Mouse (Mus musculus) forebrain, embryonic 12.5 days (tissue): Measurements from ENCODE around the gene Hdhd3. TPM values are rescaled to one million over a fixed set of nuclear protein-coding genes. Genes with fewer than 3 reads are reported as not detected.

Experiments used
- ATAC-seq: fragments of 200-750 bp; cut with Nextera tagmentation; 2 replicates; pipeline ENCODE4 v1.8.0; 2017; ENCODE audit warnings: moderate TSS enrichment; ENCODE audit not compliant: low FRiP score
- H3K27ac ChIP-seq: fragments of 300-500 bp; sonication (generic); 2 replicates; pipeline ENCODE4 v1.5.1; 2016; ENCODE audit warnings: mild to moderate bottlenecking
- H3K27me3 ChIP-seq: fragments of 300-500 bp; sonication (generic); 2 replicates; pipeline ENCODE4 v1.6.1; 2016; ENCODE audit warnings: mild to moderate bottlenecking
- H3K36me3 ChIP-seq: fragments of 300-500 bp; sonication (generic); replicated peaks from 2 replicates; pipeline ENCODE4 v1.6.1; 2016; ENCODE audit warnings: mild to moderate bottlenecking
- H3K4me1 ChIP-seq: fragments of 300-500 bp; sonication (generic); 2 replicates; pipeline ENCODE4 v1.6.1; 2016
- H3K4me2 ChIP-seq: fragments of 300-500 bp; sonication (generic); 2 replicates; pipeline ENCODE4 v1.6.1; 2016; ENCODE audit warnings: mild to moderate bottlenecking, moderate library complexity
- H3K4me3 ChIP-seq: fragments of 300-500 bp; sonication (generic); replicated peaks from 2 replicates; pipeline ENCODE4 v1.5.1; 2016; ENCODE audit warnings: mild to moderate bottlenecking
- H3K9ac ChIP-seq: fragments of 300-500 bp; sonication (generic); 2 replicates; pipeline ENCODE4 v1.6.1; 2016; ENCODE audit warnings: mild to moderate bottlenecking
- H3K9me3 ChIP-seq: fragments of 300-500 bp; sonication (generic); 2 replicates; pipeline ENCODE4 v1.6.1; 2016
- WGBS: fragments of 180-500 bp; shearing (Covaris S2); methylation state at CpG from one replicate; pipeline ENCODE4 v1.1.7; 2016; 5-methylcytosine and 5-hydroxymethylcytosine counted together
- polyA plus RNA-seq: library from polyadenylated mRNA; unstranded; fragments of >200 nt; fragmentation: Nextera tagmentation; extraction: Ambion mirVana; gene quantifications from 2 replicates; pipeline ENCODE4 v1.2.1, GENCODE M21; 2016

Gene Hdhd3
- polyA plus RNA-seq, 1 experiment from 2014 or later: 9.5 TPM

DNA sequence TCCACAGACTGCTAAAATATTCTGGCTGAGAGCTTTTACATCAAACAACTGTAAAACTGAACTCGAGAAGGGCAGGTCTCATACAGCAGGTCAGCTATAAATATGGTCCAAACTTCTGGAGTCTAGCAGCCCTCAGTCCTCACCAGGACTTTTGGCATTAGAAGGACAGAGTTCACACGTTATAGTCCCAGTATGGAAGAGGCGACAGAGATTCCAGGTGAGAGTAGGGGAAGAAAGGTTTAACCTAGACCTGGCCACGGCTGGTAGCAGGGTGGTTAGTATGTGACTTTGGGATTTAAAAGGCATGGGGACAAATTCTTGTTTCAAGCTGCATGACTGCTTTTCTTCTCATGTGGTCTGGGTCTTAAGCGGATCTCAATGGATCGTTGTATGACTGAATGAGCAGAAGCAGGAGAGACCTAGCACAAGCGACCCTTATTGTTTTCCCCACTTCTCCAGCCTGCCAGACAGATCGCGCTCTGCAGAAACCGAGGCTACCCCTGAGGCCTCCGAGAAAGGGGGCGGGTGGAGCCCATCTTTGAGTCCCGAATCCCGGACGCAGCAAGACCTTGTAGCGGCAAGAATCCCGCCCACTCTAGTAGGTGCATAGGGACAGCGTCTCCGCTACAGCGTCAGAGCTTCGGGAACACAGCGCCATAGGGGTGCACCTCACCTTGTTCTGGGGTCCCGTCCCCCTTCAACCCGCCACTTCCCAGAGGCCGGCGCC, 16.0 kb upstream of the Hdhd3 start:
- 3% methylated on average over 26 of the region's 26 CpGs for WGBS
- peak; percentile 80 for ATAC-seq

DNA sequence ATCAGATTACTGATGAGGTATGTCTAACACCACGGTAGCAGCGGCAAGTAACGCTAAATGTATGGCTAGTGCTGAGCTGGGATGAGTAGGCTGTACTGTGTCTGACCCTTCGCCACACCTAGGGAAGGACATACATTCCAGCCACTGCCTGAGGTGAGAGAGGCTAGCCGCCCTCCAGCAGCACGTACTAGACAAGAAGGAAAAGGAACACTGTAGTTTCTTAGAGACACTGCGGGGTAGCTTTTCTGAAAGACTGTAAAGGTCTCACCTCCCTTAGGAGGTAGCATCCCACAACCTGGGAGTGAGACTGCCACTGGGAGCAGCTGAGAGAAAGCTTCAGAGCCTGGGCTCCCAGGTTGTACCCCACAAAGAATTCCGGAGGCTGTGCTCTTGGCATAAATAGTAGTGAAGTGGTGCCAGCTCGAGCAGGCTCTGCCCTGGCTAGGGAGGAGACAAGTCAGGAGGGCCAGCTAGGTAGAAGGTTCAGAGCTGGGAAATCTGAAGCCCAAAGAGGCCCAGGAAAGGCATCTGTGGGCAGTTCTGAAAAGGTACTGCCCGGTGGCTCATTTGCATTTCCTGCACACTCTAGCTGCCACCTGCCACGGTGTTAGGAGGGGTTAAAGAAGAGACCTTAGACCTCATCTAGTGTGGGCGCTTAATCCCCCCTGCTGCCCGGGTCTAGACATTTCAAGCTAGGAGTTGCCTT, 15.3 kb upstream of the Hdhd3 start:
- WGBS: 52% methylated on average over 13 of the region's 13 CpGs
- no peaks in the 10 kb centered on the region for H3K9me3 ChIP-seq
- ATAC-seq: no peak
- peak overlapping the region; percentile 75 for H3K9ac ChIP-seq
- no peak overlapping the region for H3K27ac ChIP-seq
- H3K36me3 ChIP-seq: peaks cover 17% of the 10 kb centered on the region
- peaks cover 27% of the 10 kb centered on the region for H3K4me1 ChIP-seq
- peak overlapping the region; percentile 76 for H3K4me3 ChIP-seq
- peak overlapping the region; percentile 75 for H3K4me2 ChIP-seq
- no peaks in the 10 kb centered on the region for H3K27me3 ChIP-seq

More for the DNA sequence above, 16.0 kb upstream of the Hdhd3 start:
- Histone ChIP-seq H3K9ac (peak overlapping the region; percentile 75), H3K4me3 (peak overlapping the region; percentile 76), H3K36me3 (peaks cover 14% of the 10 kb centered on the region), H3K9me3 (no peaks in the 10 kb centered on the region), H3K27me3 (no peaks in the 10 kb centered on the region), H3K27ac (peak overlapping the region; percentile 79), H3K4me1 (peaks cover 34% of the 10 kb centered on the region), H3K4me2 (peak overlapping the region; percentile 75)

DNA sequence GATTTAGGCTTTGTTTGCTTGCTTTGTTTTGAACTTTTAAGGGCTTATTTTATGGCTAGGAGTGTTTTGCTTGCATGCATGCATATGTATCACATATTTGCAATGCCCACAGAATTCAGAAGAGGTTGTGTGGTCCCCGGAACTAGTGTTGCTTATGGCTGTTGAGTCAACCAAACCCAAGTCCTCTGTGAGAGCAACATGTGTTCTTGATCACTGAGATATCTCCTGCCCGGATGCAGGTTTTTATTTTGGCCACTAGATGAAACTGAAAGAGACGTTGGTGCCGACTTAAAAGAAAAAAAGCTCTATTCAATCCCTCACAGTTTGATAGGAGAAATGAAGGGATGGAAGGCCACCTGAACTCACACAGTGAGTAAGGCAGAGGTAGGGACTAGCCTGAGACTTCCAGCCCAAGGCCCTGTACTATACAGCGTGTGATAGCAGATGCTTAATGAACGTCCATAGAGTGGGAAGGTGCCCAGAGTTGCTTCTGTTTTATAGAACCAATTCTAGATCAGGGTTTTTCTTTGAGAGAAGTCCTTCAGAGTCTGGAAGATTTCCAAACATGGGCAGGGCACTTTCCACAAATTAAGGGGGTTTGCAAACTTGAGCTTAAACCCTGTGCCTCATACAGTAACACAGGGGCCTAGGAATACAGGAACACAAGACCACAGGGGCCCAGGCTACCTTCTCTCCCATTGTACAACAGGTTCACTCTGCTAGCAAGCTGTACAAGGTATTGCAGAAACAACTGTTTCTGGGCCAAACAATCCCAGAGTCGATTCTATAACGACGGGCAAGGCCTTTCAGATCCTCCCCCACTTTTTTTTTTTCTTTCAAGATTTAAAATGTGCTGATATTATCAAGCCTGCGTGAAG, 14.5 kb upstream of the Hdhd3 start:
- H3K4me2 ChIP-seq: peak overlapping the region; percentile 75; the same call in 1 of the 2 replicates
- no peaks in the 10 kb centered on the region for H3K27me3 ChIP-seq
- H3K4me3 ChIP-seq: no peak overlapping the region
- WGBS: 84% methylated on average over 10 of the region's 10 CpGs
- no peaks in the 10 kb centered on the region for H3K9me3 ChIP-seq
- H3K36me3 ChIP-seq: peaks cover 16% of the 10 kb centered on the region
- no peak overlapping the region for H3K27ac ChIP-seq
- no peak overlapping the region for H3K9ac ChIP-seq
- no peak for ATAC-seq
- peaks cover 26% of the 10 kb centered on the region for H3K4me1 ChIP-seq

DNA sequence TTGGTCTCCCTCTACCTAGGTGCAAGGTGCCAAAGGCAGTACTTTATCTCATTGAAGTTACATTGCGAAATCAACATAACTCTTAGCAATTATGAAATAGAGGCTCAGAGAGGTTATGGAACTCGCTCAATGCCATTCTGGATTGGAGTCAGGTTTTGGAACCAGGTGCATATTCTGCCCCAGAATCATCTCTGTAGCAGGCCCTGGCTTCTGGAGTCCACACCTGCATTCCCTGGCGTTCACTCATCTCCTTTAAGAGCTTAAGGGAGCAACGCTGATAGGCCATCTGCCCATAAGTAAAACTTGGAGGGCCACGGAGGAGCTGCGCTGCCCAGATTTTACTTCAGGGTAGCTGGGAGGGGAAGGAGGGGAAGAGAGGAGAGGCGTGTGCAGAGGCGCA, 13.8 kb upstream of the Hdhd3 start:
- 87% methylated on average over 8 of the region's 8 CpGs for WGBS
- Histone ChIP-seq H3K4me1 (peaks cover 26% of the 10 kb centered on the region), H3K36me3 (peaks cover 18% of the 10 kb centered on the region), H3K27ac (no peak overlapping the region), H3K27me3 (no peaks in the 10 kb centered on the region), H3K9ac (no peak overlapping the region), H3K4me3 (no peak overlapping the region), H3K4me2 (no peak overlapping the region), H3K9me3 (no peaks in the 10 kb centered on the region)
- ATAC-seq: no peak

DNA sequence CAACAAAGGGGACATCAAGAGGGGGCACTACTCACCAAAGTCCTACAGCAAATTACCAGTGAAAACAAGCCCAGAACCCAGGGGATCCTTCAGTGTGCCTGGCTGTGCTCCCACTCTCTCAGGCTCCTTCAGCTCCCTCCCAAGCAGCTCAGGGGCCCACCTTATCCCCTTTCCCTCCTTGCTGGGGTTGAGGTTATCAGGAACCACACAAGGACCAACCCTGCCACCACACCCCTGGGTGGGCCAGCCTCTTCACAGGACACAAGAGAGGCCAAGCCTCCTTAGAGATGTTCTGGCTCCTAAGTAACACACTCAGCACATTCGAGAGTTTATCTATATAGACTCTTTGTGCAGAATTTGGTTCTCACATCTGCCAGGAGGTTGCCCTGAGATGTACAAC, 13.3 kb upstream of the Hdhd3 start:
- Histone ChIP-seq H3K4me1 (peaks cover 26% of the 10 kb centered on the region), H3K4me2 (no peak overlapping the region), H3K9ac (no peak overlapping the region), H3K9me3 (no peaks in the 10 kb centered on the region), H3K27me3 (no peaks in the 10 kb centered on the region), H3K36me3 (peaks cover 22% of the 10 kb centered on the region), H3K4me3 (no peak overlapping the region), H3K27ac (no peak overlapping the region)
- ATAC-seq: no peak
- WGBS: 89% methylated on average over 1 of the region's 1 CpGs

DNA sequence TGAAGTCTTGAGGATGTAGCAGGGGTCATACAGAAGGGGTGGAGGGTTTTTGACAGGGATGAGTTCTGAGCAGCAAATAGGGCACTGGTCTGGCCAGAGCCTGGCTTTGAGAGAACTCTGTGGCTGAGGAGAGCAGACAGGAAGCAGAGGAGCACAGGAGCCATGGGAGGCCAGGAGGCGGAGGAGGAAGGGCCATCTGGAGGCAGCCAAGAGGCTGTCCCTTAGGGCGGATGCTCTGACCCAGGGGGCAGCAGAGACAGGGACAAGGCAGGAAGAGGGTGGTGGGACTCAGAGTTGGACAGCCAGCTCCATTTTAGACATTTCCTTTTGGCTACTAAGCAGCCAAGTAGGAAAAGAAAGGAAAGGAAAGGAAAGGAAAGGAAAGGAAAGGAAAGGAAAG, 12.8 kb upstream of the Hdhd3 start:
- ATAC-seq: no peak
- Histone ChIP-seq H3K36me3 (peaks cover 27% of the 10 kb centered on the region), H3K9me3 (no peaks in the 10 kb centered on the region), H3K27me3 (no peaks in the 10 kb centered on the region), H3K9ac (no peak overlapping the region), H3K4me1 (peaks cover 26% of the 10 kb centered on the region), H3K27ac (no peak overlapping the region), H3K4me2 (no peak overlapping the region), H3K4me3 (no peak overlapping the region)
- 50% methylated on average over 2 of the region's 2 CpGs for WGBS

DNA sequence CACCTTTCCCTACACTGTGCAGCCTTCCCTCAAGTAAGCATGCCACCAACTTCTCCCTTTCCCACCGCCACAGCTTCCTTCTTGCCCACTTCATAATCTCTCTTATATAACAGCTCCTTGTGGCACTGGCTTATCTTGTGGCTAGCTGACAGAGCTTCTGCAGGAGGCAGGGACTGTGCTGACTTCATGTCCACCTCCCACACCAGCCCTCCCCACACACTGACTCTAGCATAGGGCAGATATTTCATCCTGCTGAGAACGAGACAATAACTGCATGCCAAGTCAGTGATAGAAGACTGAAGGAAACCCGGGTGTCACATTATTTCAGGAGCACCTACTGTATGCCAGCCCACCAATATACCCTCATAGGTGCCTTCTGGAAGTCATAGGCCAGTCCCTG, 12.2 kb upstream of the Hdhd3 start:
- no peak for ATAC-seq
- no peak overlapping the region for H3K27ac ChIP-seq
- WGBS: 91% methylated on average over 3 of the region's 3 CpGs

DNA sequence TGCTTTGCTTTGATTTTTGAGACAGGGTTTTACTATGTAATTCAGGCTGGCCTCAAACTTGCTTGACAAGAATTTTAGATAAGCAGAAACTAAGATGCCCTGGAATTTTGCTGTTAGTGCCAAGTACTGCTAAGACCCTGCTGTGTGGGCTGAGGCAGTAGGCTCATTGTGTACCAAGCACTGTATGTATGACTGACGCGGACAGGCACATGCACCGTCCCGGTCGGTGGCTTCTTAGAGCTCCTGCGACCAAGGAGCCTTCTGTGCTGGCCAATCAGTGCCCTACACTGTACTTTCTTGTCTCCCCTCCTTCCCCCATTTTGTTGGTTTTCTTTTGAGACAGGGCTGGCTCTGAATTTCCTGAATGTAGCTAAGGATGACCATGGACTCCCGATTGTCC, 11.7 kb upstream of the Hdhd3 start:
- H3K4me3 ChIP-seq: no peak overlapping the region

More for the DNA sequence above, 12.2 kb upstream of the Hdhd3 start:
- Histone ChIP-seq H3K36me3 (peaks cover 33% of the 10 kb centered on the region), H3K4me1 (peaks cover 25% of the 10 kb centered on the region), H3K9ac (no peak overlapping the region), H3K4me2 (no peak overlapping the region), H3K27me3 (no peaks in the 10 kb centered on the region), H3K9me3 (no peaks in the 10 kb centered on the region), H3K4me3 (no peak overlapping the region)

DNA sequence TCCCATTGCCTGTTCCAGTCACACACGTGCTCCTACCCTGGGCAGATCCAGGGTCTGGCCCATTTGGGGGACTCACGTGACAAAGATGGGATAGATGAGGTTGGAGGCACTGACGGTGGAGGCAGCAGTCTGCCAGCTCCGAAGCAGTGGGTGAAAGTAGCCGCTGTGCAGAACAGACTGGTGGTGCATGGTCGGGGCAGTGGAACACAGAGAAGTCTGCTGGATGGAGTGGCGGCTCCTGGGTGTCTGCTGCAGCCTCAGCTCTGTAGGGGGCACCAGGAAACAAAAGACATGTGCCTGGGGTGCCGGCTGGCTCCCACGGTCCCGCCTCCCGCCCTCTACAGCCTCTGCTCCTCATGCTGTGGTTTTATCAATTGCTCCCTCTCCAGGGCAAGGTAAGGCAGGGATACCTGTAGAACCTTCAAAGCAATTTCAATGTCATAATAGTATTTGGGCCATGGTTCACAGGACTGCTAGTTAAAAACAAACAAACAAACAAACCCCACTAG, 10.8 kb upstream of the Hdhd3 start:
- Histone ChIP-seq H3K4me2 (no peak overlapping the region), H3K4me3 (no peak overlapping the region), H3K27me3 (no peaks in the 10 kb centered on the region), H3K36me3 (peaks cover 48% of the 10 kb centered on the region), H3K27ac (no peak overlapping the region), H3K9me3 (no peaks in the 10 kb centered on the region), H3K4me1 (peaks cover 16% of the 10 kb centered on the region), H3K9ac (no peak overlapping the region)
- WGBS: 54% methylated on average over 11 of the region's 11 CpGs
- no peak for ATAC-seq

More for the DNA sequence above, 11.7 kb upstream of the Hdhd3 start:
- no peaks in the 10 kb centered on the region for H3K9me3 ChIP-seq
- H3K36me3 ChIP-seq: peaks cover 38% of the 10 kb centered on the region
- no peak overlapping the region for H3K27ac ChIP-seq
- 89% methylated on average over 7 of the region's 7 CpGs for WGBS
- no peak overlapping the region for H3K9ac ChIP-seq
- peaks cover 20% of the 10 kb centered on the region for H3K4me1 ChIP-seq
- no peak for ATAC-seq
- no peaks in the 10 kb centered on the region for H3K27me3 ChIP-seq
- H3K4me2 ChIP-seq: no peak overlapping the region

DNA sequence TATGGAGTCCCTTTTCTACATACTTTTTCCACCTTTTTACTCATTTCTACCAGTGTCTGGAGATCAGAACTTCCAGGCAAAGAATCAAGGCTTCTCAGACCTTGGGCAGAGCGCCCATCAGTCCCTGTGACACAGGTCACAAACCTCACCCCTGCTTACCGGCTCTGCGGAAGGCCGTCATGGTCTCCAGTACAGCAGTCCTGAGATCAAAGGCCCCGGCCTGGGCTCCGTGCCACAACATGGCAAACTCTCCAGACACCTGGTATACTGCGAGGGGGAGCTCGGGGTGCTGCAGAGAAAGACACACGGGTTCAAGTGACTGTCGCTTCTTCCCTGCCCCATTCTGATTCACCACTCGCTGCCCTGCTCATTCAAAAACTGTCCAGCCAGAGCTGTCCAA, 6.7 kb upstream of the Hdhd3 start:
- Histone ChIP-seq H3K9me3 (no peaks in the 10 kb centered on the region), H3K27ac (no peak overlapping the region), H3K4me3 (no peak overlapping the region), H3K4me1 (no peaks in the 10 kb centered on the region), H3K27me3 (no peaks in the 10 kb centered on the region), H3K36me3 (peaks cover 66% of the 10 kb centered on the region), H3K9ac (no peak overlapping the region), H3K4me2 (no peak overlapping the region)
- 93% methylated on average over 11 of the region's 11 CpGs for WGBS
- no peak for ATAC-seq

DNA sequence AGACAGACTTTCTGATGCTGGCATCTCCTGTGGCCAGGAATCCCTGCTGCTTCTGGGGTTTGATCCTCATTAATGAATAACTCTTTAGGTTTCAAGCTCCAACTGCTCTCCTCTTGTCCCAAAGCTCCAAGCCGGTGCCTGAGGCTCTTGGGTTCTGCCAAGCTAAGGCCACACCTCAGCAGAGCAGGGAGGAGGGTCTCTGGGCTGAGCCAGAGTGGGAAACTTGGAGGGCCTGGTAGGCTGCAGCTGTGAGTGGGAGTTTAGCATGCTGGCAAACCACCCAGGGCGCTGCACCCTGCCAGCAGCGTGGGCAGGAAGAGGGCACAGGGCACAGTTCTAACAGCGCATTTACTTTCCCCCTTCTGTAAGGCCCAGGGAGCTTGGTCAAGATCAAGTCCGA, 5.6 kb upstream of the Hdhd3 start:
- no peak overlapping the region for H3K27ac ChIP-seq
- H3K27me3 ChIP-seq: no peaks in the 10 kb centered on the region
- no peak overlapping the region for H3K4me2 ChIP-seq
- H3K4me3 ChIP-seq: no peak overlapping the region
- ATAC-seq: no peak
- peaks cover 63% of the 10 kb centered on the region for H3K36me3 ChIP-seq
- no peaks in the 10 kb centered on the region for H3K4me1 ChIP-seq
- 93% methylated on average over 5 of the region's 5 CpGs for WGBS
- no peaks in the 10 kb centered on the region for H3K9me3 ChIP-seq
- H3K9ac ChIP-seq: no peak overlapping the region

DNA sequence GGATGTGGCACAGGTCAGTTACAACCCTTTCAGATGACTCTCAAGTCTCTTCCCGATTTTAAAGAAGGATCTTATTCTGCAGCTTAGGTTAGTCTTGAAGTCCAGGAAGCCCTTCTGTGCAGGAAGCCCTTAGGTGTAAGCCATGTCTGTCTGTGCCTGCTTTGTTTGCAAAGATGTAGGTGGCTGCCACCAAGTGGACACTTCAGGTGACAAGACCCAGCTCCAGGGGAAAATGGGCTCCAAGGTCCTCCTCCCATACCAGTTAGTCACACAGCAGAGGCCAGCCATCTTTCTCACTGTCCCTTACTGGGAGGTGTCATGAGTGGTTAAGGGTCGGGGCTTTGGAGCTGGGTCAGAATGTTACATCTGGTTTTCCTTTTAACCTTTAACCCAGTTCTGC, 3.5 kb upstream of the Hdhd3 start:
- Histone ChIP-seq H3K4me1 (peaks cover 3% of the 10 kb centered on the region; the same call in 1 of the 2 replicates), H3K27me3 (no peaks in the 10 kb centered on the region), H3K9ac (no peak overlapping the region), H3K36me3 (peaks cover 46% of the 10 kb centered on the region), H3K9me3 (no peaks in the 10 kb centered on the region), H3K4me2 (no peak overlapping the region), H3K4me3 (no peak overlapping the region), H3K27ac (no peak overlapping the region)
- no peak for ATAC-seq
- 65% methylated on average over 2 of the region's 2 CpGs for WGBS
